Mouse (Mus musculus): Measurements from ENCODE around the gene 1700069L16Rik.

The 1700069L16Rik gene

DNA sequence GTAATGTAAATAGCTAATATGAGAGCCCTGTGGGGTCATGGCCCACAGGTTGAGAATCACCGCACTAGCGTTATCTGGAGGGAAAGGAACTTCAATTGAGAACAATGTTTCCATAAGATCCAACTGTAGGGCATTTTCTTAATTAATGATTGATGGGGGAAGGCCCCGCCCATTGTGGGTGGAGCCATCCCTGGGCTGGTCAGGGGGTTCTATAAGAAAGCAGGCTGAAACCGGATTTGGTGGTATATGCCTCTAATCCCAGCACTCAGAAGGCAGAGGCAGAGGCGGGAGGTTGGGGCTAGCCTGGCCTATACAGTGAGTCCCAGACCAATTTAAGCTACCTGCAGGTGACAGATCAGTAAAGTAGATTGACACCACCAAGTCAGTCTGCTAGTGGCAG is 9.8 kb upstream of the 1700069L16Rik start:
- DNase-seq (ENCODE audit: low spot score): no peak

DNA sequence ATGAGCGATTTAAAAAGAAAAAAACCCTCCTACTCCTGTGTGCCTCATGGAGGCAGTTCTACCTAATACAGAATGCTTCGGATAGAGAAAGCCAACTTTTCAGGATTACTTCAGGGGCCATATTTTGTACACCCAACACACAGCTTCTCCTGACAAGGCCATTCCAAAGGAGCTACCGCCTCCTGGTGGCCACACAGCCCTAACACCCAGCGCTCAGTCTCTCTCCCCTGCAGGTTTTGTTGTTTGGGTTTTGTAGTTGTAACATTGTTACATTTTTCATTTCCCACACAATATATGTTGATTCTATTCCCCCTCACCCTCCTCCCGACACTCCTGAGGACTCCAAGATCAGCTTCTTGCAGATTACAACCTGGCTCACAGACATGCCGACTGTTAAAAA is 7.6 kb upstream of the 1700069L16Rik start:
- no peak for DNase-seq (ENCODE audit: low spot score)

GRCm38 (mm10) chr5:113731174-113731573 is 6.6 kb upstream of the 1700069L16Rik start:
- no peak for DNase-seq (ENCODE audit: low spot score)

- no peak for DNase-seq (ENCODE audit: low spot score)
These were observed 6.1 kb upstream of the 1700069L16Rik start for GRCm38 (mm10) chr5:113730641-113731121.

DNA sequence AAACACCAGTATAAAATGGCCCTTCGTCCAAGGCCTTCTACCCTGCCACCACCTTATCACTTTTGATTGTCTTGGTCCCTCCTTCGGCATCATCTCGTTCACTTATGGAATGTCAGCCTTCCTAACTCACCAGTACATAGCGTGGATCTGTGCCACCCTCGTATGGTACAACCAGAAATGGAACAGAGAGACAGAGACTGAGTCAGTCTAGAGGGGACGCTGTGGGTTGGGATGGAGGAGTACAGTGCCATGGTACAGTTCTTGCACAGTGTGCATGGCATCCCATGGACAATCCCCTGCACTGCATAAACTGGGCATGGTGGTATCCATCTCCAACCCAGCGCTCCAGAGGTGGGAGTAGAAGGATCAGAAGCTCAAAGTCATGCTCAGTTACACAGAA is 4.1 kb upstream of the 1700069L16Rik start:
- no peak for DNase-seq (ENCODE audit: low spot score)

GRCm38 (mm10) chr5:113728011-113728410 is 3.4 kb upstream of the 1700069L16Rik start:
- no peak for DNase-seq (ENCODE audit: low spot score)

- DNase-seq (ENCODE audit: low spot score): no peak
These were observed 2.7 kb upstream of the 1700069L16Rik start for GRCm38 (mm10) chr5:113727238-113727637.

- DNase-seq (ENCODE audit: low spot score): no peak
These were observed 2.0 kb upstream of the 1700069L16Rik start for GRCm38 (mm10) chr5:113726618-113727017.

DNA sequence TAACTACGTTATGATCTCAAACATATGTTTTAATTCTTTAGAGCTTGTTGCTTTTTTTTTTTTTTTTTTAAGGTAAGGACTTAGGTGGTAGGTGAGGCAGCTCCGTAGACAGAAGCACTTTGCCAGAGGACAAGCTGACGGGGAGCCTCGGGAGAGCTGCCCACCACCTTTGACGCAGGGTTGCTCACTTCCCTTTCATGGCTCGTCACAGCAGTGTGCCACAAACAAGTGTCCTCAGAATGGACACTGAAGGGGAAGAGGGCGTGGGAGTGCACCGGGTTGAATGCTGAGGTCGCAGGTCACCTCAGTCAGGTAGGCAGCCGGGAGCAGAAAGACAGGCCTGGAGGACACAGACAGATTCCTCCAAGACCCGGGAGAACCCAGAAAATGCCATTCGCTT is 845 bp upstream of the 1700069L16Rik start:
- DNase-seq (ENCODE audit: low spot score): no peak

GRCm38 (mm10) chr5:113723567-113724237 is 870 bp downstream of the 1700069L16Rik start:
- DNase-seq (ENCODE audit: low spot score): no peak

DNA sequence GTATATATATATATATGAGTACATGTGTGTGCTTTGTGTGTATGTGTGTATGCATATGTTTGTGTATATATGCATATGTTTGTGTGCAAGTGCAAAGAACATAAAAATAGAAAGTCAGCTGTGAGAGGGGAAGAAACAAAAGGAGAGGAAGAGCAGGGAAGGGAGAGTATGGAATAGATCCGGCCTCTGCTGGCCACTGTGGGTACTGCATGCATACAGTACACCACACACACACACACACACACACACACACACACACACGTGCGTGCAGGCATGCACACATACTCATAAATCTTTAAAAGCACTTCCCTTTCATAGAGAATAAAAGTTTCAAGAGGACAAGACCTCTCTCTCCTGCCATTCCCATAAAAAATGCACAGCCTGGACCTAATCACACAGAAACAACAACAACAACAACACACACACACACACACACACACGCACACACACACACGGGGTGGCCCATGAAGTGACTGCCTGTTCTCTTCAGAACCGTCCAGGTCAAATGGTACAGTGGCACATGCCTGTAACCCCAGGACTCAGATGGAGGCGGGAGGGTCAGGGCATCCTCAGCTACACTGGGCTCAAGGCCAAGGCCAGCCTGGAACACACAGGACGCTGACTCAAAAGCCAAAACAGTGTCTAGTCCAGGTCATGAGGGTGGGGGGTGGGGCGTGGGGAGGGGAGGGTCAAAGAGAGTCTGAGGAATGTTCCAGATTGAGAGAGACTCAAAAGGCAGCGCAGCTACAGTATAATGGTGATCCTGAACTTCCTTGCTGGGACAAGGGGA is 2.2 kb downstream of the 1700069L16Rik start:
- no peak for DNase-seq (ENCODE audit: low spot score)

DNA sequence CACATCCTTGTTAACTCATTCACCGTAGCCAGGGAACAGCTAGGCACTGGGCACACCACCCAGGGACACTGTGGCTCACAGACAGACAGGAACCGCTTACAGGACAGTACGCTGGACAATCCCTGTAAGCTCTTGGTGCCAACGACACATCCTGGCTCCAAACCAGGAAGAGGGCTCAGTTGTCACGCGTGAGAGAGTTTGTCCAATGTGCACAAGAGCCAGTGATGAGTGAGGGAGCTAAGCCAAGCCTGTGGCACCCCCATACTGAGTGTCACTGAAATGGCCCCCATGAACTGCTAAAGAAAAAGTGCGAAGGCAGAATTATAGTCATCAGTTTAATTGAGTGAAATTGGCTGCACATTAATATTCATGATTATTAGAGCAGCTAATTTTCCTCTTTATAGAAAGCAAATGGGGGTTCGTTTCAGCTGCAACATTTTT is 5.3 kb downstream of the 1700069L16Rik start:
- no peak for DNase-seq (ENCODE audit: low spot score)

DNA sequence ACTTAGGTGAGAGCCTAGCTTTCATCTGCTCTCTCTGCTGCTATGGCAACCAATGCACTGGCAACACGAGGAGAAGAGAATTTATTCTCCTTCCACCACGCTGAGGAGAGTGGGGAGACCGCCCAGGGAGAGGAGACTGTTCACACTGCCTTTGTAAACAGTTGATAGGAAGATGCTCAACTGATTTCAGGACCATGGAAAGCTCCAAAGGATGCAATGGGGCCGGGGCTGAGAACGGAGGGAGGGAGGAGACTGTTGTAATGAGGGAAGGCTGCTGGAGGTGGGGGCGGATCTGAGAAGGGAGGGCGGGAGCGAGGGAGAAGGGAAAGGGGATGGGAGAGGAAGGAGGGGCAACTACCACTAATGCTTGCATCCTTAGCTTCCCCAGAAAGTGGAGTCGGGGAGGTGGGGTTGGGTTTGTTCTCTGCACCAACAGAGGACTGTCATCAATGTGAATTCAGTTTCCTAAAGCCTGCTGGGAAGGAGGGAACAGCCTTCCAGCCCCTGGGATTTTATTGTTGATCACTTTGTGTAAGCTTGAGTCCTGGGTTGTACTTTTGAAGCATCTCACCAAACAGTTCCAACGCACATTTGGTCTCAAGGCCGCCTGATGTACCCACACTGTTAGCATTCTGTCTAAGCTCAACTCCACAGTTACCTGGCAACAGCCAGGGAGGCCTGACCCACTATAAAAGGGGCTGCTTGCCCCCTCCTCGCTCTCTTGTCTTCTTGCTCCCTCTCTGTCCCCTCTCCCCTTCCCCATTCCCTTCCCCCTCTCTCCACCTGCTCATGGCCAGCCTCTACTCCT is 7.8 kb downstream of the 1700069L16Rik start:
- no peak for DNase-seq (ENCODE audit: low spot score)

DNA sequence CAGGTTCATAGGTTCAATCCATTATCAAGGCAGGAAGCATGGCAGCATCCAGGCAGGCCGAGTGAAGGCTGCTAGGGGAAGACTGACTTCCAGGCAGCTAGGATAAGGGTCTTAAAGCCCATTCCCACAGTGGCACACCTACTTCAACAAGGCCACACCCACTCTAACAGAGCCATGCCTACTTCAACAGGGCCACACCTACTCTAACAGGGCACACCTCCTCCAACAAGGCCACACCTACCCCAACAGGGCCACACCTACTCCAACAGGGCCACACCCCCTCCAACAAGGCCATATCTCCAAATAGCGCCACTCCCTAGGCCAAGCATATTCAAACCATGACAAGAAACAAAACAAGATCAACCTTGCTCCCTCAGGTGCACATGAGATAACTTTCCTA is 11.7 kb downstream of the 1700069L16Rik start:
- DNase-seq (ENCODE audit: low spot score): no peak

GRCm38 (mm10) chr5:113703803-113704585 is 20.6 kb downstream of the 1700069L16Rik start:
- DNase-seq (ENCODE audit: low spot score): no peak

- no peak for DNase-seq (ENCODE audit: low spot score)
These were observed 24.1 kb downstream of the 1700069L16Rik start for GRCm38 (mm10) chr5:113700388-113701023.

- no peak for DNase-seq (ENCODE audit: low spot score)
These were observed 30.2 kb downstream of the 1700069L16Rik start for GRCm38 (mm10) chr5:113694415-113694814.

DNA sequence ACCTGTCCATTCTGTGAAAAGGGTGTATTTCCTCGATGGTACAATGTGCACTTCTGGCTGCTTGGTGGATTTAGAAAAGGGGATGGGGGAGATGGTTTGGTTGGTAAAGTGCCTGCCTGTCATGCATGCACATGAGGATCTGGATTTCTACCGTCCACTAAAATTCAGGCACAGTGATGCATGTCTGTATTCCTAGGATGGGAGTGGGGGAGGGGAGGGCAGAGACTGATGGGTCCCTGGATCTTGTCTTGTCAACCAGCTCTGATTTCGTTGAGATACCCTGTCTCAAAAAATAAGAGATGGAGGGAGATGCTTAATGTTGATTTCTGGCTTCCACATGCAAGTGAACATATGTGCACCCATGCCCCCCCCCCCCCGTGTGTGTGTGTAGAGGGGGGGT is 30.6 kb downstream of the 1700069L16Rik start:
- no peak for DNase-seq (ENCODE audit: low spot score)

GRCm38 (mm10) chr5:113693196-113693755 is 31.3 kb downstream of the 1700069L16Rik start:
- DNase-seq (ENCODE audit: low spot score): no peak

DNA sequence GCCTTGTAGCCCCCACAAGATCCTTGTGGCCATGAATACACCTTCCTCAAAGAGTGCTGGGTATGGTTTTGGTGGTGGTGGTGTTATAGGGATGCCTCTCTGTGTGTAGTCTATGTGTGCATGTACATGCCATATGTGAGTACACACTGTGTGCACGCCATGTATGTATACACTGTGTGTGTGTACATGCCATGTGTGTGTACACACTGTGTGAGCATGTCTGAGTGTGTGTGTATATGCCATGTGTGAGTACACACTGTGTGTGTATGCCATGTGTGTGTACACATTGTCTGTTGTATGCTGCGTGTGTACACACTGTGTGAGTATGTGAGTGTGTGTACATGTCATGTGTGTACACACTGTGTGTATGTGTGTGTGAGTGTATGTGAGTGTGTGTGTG is 33.7 kb downstream of the 1700069L16Rik start:
- DNase-seq (ENCODE audit: low spot score): no peak

GRCm38 (mm10) chr5:113690069-113690548 is 34.5 kb downstream of the 1700069L16Rik start:
- no peak for DNase-seq (ENCODE audit: low spot score)

Measured in ovary, postnatal 10 days (tissue).